Mouse (Mus musculus) liver, embryonic 13.5 days (tissue): ENCODE measurements around the gene Ddx56. TPM values are rescaled to one million over a fixed set of nuclear protein-coding genes. Genes with fewer than 3 reads are reported as not detected.
"Not testable (repeated sequence)": the region's sequence is repeated elsewhere in the genome, so short reads cannot be mapped to it uniquely, and the experiment has no call there.

Source experiments
- ATAC-seq: fragments of 200-750 bp; cut with Nextera tagmentation; 2 replicates; pipeline ENCODE4 v1.8.0; 2017; ENCODE audit warnings: low read depth, mild to moderate bottlenecking, moderate number of reproducible peaks, moderate library complexity
- DNase-seq: peaks from one replicate; pipeline ENCODE4 v3.0.0; 2022
- H3K27ac ChIP-seq: fragments of 300-500 bp; sonication (generic); 2 replicates; pipeline ENCODE4 v1.5.1; 2015; ENCODE audit warnings: moderate library complexity, mild to moderate bottlenecking, inconsistent platforms
- H3K27me3 ChIP-seq: fragments of 300-500 bp; sonication (generic); 2 replicates; pipeline ENCODE4 v1.6.1; 2015; ENCODE audit warnings: mild to moderate bottlenecking, inconsistent platforms
- H3K36me3 ChIP-seq: fragments of 300-500 bp; sonication (generic); 2 replicates; pipeline ENCODE4 v1.6.1; 2015; ENCODE audit warnings: mild to moderate bottlenecking, inconsistent platforms
- H3K4me1 ChIP-seq: fragments of 300-500 bp; sonication (generic); replicated peaks from 2 replicates; pipeline ENCODE4 v1.6.1; 2015; ENCODE audit warnings: inconsistent platforms
- H3K4me2 ChIP-seq: fragments of 300-500 bp; sonication (generic); 2 replicates; pipeline ENCODE4 v1.6.1; 2015; ENCODE audit warnings: inconsistent platforms, mild to moderate bottlenecking, moderate library complexity
- H3K4me3 ChIP-seq: fragments of 300-500 bp; sonication (generic); replicated peaks from 2 replicates; pipeline ENCODE4 v1.5.1; 2015; ENCODE audit warnings: mild to moderate bottlenecking, inconsistent platforms
- H3K9ac ChIP-seq: fragments of 300-500 bp; sonication (generic); 2 replicates; pipeline ENCODE4 v1.6.1; 2015; ENCODE audit warnings: mild to moderate bottlenecking, inconsistent platforms
- H3K9me3 ChIP-seq: fragments of 300-500 bp; sonication (generic); replicated peaks from 2 replicates; pipeline ENCODE4 v1.6.1; 2016; ENCODE audit warnings: inconsistent platforms
- WGBS: fragments of 180-500 bp; shearing (Covaris S2); methylation state at CpG from one replicate; pipeline ENCODE4 v1.1.7; 2015; ENCODE audit not compliant: insufficient replicate concordance; 5-methylcytosine and 5-hydroxymethylcytosine counted together
- polyA plus RNA-seq: library from polyadenylated mRNA; unstranded; fragments of >200 nt; fragmentation: Nextera tagmentation; extraction: Ambion mirVana; gene quantifications from 2 replicates; pipeline ENCODE4 v1.2.1, GENCODE M21; 2015

Gene Ddx56
- polyA plus RNA-seq, 1 experiment from 2014 or later = 72.6 TPM

DNA sequence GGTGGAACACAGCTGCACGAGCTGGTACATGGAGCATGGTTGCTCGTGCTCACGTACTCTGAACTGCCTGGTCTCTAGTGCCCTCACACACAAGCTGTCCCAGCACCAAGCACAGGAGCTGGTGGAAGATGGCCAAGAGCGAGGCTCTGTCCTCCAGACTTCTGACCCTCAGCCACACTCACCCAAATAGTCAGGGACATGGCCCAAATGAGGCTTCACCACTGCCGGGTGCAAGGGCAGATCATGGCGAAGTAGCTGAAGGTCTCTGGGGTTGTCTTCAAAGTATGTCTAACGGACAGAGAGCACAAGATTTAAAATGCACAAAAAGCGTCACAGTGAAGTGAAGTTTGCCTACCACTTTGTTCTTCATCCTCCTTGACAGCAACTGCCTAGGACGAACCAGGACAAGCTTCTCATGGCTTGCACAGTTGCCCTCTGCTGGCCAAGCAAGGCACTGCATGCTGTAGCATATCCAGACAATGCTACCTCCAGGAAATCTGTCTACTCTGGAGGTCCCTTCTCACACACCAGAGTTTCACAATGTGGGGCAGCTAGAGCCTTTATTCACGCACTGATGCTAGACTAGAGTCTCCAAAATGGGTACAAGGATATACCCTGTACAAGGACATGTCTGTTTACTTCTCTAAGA is 6.0 kb downstream of the Ddx56 start:
- peaks cover 13% of the 10 kb centered on the region for H3K4me1 ChIP-seq
- no peak overlapping the region for H3K9ac ChIP-seq
- no peaks in the 10 kb centered on the region for H3K9me3 ChIP-seq
- no peak overlapping the region for H3K4me3 ChIP-seq
- no peaks in the 10 kb centered on the region for H3K27me3 ChIP-seq
- ATAC-seq (peak; percentile 27; the same call in 1 of the 2 replicates), DNase-seq (peak; percentile 55)
- H3K27ac ChIP-seq = no peak overlapping the region
- peaks cover 92% of the 10 kb centered on the region for H3K36me3 ChIP-seq
- WGBS = 72% methylated on average over 10 of the region's 10 CpGs
- no peak overlapping the region for H3K4me2 ChIP-seq

DNA sequence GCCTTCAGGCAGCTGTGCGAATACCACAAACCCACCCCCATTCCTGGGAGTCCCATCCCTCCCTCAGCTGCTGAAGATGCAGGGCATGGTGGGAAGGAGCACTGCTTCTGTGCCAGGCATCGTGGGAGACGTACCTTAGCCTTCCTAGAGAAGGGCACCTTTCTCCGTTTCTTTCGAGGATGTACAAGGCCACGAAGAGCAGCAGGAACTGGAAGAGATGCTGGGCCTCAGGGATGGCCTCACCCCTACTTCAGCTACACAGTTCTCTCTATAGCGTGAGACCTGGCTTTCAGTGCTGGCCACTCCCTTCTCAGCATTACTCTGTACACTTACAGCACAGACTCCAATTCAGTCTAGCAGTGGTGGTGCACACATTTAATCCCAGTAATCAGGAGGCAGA is 8.2 kb downstream of the Ddx56 start:
- H3K27ac ChIP-seq = no peak overlapping the region
- H3K9me3 ChIP-seq = no peaks in the 10 kb centered on the region
- WGBS = 81% methylated on average over 7 of the region's 7 CpGs
- no peak for ATAC-seq
- H3K4me3 ChIP-seq = no peak overlapping the region
- peaks cover 70% of the 10 kb centered on the region for H3K36me3 ChIP-seq
- H3K4me1 ChIP-seq = peaks cover 7% of the 10 kb centered on the region
- H3K9ac ChIP-seq = no peak overlapping the region
- H3K4me2 ChIP-seq = no peak overlapping the region
- no peak for DNase-seq
- no peaks in the 10 kb centered on the region for H3K27me3 ChIP-seq

DNA sequence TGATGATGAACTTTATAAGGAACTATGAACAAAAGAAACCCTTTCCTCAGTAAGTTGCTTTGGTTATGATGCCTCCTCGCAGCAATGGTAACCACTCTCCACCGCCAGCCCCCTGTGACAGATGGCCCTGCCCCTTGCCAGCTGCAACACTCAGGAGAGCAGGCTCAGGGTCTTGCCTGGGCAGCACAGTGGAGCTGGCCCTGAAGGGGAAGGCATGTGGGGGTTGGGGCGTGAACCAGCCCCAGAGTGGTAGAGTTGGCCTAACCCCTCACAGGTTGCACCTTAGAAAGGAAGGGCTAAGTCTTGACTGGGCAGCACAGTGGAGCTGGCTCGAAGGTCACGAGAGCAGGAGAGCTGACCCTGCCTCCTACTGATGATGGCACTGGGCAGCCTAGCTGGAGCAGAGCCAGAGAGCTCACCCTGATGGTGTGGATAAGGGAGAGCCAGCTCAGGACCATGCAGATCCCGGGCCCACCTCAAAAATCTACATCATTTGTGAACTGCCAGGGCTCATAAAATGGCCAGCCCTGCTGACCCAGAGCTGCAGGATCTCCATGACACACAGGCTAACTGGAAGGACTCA is 11.0 kb downstream of the Ddx56 start:
- no peak overlapping the region for H3K4me3 ChIP-seq
- no peaks in the 10 kb centered on the region for H3K9me3 ChIP-seq
- no peak for DNase-seq
- ATAC-seq = peak; percentile 45; the same call in 1 of the 2 replicates
- H3K4me2 ChIP-seq = no peak overlapping the region
- peaks cover 7% of the 10 kb centered on the region for H3K4me1 ChIP-seq
- WGBS = 54% methylated on average over 6 of the region's 6 CpGs
- no peaks in the 10 kb centered on the region for H3K27me3 ChIP-seq
- H3K9ac ChIP-seq = no peak overlapping the region
- no peak overlapping the region for H3K27ac ChIP-seq
- peaks cover 42% of the 10 kb centered on the region for H3K36me3 ChIP-seq

DNA sequence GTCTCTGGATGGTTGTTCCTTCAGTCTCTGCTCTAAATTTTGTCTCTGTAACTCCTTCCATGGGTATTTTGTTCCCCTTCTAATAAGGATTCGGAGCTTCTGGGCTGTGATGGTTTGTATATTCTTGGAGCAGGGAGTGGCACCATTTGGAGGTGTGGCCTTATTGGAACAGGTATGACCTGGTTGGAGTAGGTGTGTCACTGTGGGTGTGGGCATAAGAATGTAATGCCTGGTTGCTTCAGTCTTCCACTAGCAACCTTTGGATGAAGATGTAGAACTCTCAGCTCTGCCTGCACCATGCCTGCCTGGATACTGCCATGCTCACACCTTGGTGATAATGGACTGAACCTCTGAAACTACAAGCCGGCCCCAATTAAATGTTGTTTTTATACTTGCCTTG is 13.0 kb downstream of the Ddx56 start:
- not testable (repeated sequence) for DNase-seq, ATAC-seq

DNA sequence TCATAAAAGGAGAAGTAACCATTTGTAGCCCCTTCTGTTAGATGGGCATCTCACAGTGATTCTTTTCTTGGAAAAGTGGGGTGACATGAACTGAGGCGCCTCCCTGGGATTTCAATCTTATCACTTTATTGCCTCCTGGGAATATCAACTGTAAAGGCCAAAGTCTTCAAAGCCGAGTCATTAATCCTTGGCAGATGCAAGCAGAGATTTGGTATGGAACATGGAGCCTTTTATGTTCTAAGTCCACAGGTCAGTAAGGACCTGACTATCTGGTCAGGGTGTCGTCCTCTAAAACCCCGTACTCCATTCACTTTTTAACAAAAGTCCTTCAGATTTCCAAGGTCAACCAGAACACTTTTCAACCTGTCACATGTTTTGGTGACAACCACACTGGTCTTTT is 14.7 kb downstream of the Ddx56 start:
- Histone ChIP-seq H3K4me3 (no peak overlapping the region), H3K27me3 (no peaks in the 10 kb centered on the region), H3K4me2 (no peak overlapping the region), H3K27ac (no peak overlapping the region), H3K4me1 (peaks cover 7% of the 10 kb centered on the region), H3K9me3 (no peaks in the 10 kb centered on the region), H3K9ac (no peak overlapping the region), H3K36me3 (peaks cover 4% of the 10 kb centered on the region)
- DNase-seq = no peak
- WGBS = 63% methylated on average over 4 of the region's 4 CpGs
- ATAC-seq = no peak

More for the DNA sequence above, 13.0 kb downstream of the Ddx56 start:
- 74% methylated on average over 2 of the region's 2 CpGs for WGBS
- H3K27ac ChIP-seq, H3K4me1 ChIP-seq, H3K9me3 ChIP-seq, H3K27me3 ChIP-seq, H3K4me3 ChIP-seq, H3K4me2 ChIP-seq, H3K9ac ChIP-seq: not testable (repeated sequence)
- H3K36me3 ChIP-seq = peaks cover 22% of the 10 kb centered on the region

DNA sequence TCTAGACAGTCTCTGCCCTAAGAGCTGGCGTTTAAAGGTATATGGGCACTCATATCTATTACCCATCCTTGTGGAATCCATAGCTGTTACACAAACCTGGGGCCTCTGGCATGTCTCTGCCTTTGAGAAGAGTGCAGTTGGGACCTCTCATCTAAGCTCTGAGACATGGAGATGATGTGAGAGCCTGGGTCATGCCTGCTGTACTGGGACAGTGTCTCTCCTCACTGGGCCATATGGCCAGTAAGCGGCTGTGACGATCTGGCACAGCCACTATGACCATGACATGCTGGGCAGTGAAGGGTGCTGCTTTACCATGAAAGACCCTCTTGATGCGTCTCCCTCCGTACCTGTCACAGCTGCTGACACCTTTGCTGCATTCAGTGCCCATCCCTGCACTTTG is 15.3 kb downstream of the Ddx56 start:
- Histone ChIP-seq H3K27me3 (no peaks in the 10 kb centered on the region), H3K36me3 (no peaks in the 10 kb centered on the region), H3K9ac (no peak overlapping the region), H3K4me3 (no peak overlapping the region), H3K27ac (no peak overlapping the region), H3K9me3 (no peaks in the 10 kb centered on the region), H3K4me2 (no peak overlapping the region), H3K4me1 (peaks cover 7% of the 10 kb centered on the region)
- ATAC-seq (no peak), DNase-seq (no peak)
- WGBS = 73% methylated on average over 5 of the region's 5 CpGs

DNA sequence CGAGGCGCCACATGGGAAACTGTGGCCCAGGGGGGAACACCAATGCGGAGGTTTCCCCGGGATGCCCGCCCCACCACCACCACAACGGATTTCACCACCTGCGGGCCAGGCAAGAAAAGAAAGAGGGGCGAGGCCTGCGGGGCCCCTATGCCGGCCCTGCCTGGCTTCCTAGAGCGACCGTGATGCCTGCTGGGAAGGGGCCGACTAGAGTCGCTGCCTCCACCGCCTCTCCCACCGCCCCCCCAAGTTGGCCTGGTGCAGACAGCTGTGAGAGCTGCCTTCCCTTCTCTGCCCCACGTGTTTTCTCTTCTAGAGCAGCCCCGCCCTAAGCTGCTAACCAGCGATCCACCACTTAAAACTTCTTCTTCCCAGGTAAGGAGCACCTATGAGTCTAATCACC is 22.9 kb downstream of the Ddx56 start:
- Histone ChIP-seq H3K36me3 (no peaks in the 10 kb centered on the region), H3K27me3 (no peaks in the 10 kb centered on the region), H3K4me2 (no peak overlapping the region), H3K4me3 (no peak overlapping the region), H3K9me3 (no peaks in the 10 kb centered on the region), H3K4me1 (no peaks in the 10 kb centered on the region), H3K9ac (no peak overlapping the region), H3K27ac (no peak overlapping the region)
- 53% methylated on average over 19 of the region's 19 CpGs for WGBS
- ATAC-seq (no peak), DNase-seq (no peak)

DNA sequence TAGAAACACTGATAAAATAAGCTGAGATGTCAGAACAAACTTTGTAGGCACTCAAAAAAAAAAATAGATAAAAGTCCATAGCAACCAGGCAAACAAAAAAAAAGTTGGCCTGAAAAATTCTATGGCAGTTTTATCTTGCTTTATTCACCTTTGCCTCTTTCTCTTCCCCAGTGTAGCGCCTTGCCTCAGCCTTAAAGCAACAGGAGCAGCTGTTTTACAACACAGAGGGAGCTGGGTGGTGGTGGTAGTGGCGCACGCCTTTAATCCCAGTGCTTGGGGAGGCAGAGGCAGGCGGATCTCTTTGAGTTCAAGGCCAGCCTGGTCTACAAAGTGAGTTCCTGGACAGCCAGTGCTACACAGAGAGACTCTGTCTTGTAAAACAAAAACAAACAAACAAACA is 34.5 kb downstream of the Ddx56 start:
- 67% methylated on average over 4 of the region's 4 CpGs for WGBS
- ATAC-seq = no peak
- Histone ChIP-seq H3K4me2 (no peak overlapping the region), H3K4me1 (no peaks in the 10 kb centered on the region), H3K36me3 (0 out of 2 replicates have a peak, but pooled peaks cover 4% of the 10 kb centered on the region), H3K27me3 (no peaks in the 10 kb centered on the region), H3K9me3 (peaks cover 18% of the 10 kb centered on the region), H3K9ac (no peak overlapping the region), H3K4me3 (no peak overlapping the region), H3K27ac (no peak overlapping the region)
- no peak for DNase-seq

DNA sequence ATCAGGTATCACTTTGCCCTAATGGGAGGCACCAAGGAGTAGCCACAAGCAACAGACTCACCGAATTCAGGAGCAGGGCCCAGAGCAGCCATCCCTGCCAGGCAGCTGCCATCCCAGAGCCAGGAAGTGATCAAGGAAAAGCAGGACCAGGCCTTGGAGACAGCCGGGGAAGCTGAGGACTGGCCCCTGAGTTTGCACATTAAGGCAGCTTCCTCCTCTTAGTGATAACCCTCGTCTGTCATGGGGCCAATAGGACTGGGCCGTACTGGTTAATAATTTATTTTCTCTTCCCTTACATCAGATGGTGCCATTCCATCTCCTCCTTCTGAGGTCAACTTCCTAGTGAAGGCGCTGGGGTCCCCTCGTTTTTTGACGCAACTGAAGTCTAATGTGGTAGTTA is 37.6 kb downstream of the Ddx56 start, which contains the start of gene Npc1l1:
Gene Npc1l1 (minus strand): TSS at position 132 of the 400 bp plus-strand sequence.
- H3K27ac ChIP-seq = no peak within 1 kb of the TSS
- ATAC-seq = no peak
- H3K36me3 ChIP-seq = 0 out of 2 replicates have a peak, but pooled peaks cover 2% of the 10 kb centered on the region
- no peak within 1 kb of the TSS for H3K4me3 ChIP-seq
- DNase-seq = no peak
- H3K27me3 ChIP-seq = no peaks in the 10 kb centered on the region
- H3K9me3 ChIP-seq = peaks cover 6% of the 10 kb centered on the region
- WGBS = 64% methylated on average over 7 of the region's 7 CpGs
- H3K4me2 ChIP-seq = no peak within 1 kb of the TSS
- H3K9ac ChIP-seq = no peak within 1 kb of the TSS
- H3K4me1 ChIP-seq = no peaks in the 10 kb centered on the region

DNA sequence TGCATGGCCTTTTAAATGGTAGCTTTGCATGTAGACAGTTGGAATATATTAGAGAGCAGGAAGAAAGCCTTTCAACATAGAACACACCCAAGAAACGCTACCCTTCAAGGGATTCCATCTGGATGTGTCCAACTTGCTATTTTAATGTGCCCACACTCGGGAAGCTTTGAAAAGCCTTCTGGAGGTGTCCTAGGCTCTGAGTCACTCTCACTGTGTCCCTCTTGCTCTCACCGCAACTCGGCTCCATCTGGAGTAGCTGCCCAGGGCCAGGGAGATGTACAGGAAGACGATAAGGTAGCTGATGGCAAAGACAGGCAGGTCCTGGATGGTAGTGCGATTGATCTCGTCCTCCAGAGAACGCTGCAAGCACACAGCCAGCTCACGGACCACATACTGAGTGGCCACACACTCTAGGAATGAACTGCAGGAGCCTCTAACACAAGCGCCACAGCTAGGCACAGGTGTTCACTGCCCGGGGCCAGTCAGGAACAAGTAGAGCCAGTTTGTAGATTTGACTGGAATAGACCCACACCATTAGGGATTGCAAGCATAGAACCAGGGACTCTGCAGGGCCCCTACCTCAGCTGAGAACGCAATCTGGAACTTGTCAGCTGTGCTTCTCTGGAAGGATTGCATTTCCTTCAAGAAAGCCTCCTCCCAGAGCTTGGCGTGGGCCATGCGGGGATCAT is 42.9 kb downstream of the Ddx56 start:
- WGBS = 61% methylated on average over 14 of the region's 14 CpGs
- Histone ChIP-seq H3K9ac (no peak overlapping the region), H3K4me2 (no peak overlapping the region), H3K27ac (no peak overlapping the region), H3K4me1 (no peaks in the 10 kb centered on the region), H3K4me3 (no peak overlapping the region), H3K9me3 (no peaks in the 10 kb centered on the region), H3K27me3 (no peaks in the 10 kb centered on the region), H3K36me3 (no peaks in the 10 kb centered on the region)
- no peak for DNase-seq
- no peak for ATAC-seq

DNA sequence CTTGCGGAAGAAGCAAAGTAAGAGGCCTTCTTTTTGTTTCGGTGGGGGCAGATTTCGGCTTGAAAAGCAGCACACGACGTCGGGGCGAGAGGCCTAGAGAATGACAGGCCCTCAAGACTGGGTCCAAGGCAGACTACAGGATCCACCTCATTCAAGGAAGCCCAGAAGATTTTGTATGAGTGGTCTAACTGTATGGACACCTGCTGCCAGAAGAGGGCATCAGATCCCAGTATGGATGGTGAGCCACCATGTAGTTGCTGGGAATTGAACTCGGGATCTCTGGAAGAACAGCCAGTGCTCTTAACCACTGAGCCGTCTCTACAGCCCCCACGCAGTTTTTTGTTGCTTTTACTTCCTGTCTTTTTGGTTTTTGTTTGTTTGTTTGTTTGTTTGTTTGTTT is 45.4 kb downstream of the Ddx56 start:
- no peak overlapping the region for H3K4me3 ChIP-seq
- no peak overlapping the region for H3K4me2 ChIP-seq
- no peak overlapping the region for H3K27ac ChIP-seq
- no peak for ATAC-seq
- WGBS = 81% methylated on average over 10 of the region's 10 CpGs
- no peak overlapping the region for H3K9ac ChIP-seq
- no peaks in the 10 kb centered on the region for H3K36me3 ChIP-seq
- DNase-seq = no peak
- H3K9me3 ChIP-seq = no peaks in the 10 kb centered on the region
- H3K27me3 ChIP-seq = no peaks in the 10 kb centered on the region
- no peaks in the 10 kb centered on the region for H3K4me1 ChIP-seq
